Mouse (Mus musculus): ENCODE results near the gene Tbx21. TPM values are rescaled to one million over a fixed set of nuclear protein-coding genes. Genes with fewer than 3 reads are reported as not detected.

The Tbx21 gene
- polyA plus RNA-seq, 2 experiments, result 0.11 TPM; not detected in 1

DNA sequence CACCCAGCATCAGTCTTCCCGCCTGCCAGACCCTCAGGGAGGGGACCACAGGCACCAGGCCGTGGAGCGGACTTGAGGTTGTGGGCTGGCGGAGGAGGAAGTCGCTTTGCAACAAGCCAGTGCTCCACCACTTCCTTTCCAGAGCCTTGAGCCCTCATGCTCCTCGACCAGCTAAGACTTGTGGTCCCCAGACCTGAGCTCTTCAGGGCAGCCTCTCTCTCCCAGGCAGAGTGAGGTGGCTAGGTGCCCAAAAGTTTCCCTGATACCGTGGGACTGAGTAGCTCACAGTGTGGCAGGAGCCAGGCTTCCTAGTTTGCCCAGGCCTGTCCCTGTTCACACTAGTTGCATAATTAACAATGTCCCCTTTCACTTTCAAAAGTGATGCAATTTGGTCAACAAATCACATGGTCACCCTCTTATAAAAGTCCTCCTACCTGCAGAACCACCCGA lies 27.1 kb upstream of the Tbx21 start:
- Histone ChIP-seq H3K27me3 (ENCODE audit: control insufficient read depth, insufficient read depth, low read length) (peaks cover 19% of the 10 kb centered on the region), H3K9me3 (ENCODE audit: control insufficient read depth, low read length) (no peaks in the 10 kb centered on the region), H3K27ac (replicated peaks; ENCODE audit: low read depth, low read length) (no peak overlapping the region), H3K36me3 (ENCODE audit: control insufficient read depth, insufficient read depth, low read length) (peaks cover 80% of the 10 kb centered on the region), H3K4me3 (replicated peaks; ENCODE audit: low read length) (no peak overlapping the region), H3K4me1 (ENCODE audit: control insufficient read depth, insufficient read depth, low read length) (0 out of 2 replicates have a peak, but pooled peaks cover 4% of the 10 kb centered on the region), H3K9ac (ENCODE audit: low read depth, low read length, severe bottlenecking) (no peak overlapping the region), H3K4me2 (replicated peaks; ENCODE audit: low read depth, low read length, severe bottlenecking) (no peak overlapping the region)
- no peak for DNase-seq (ENCODE audit: low spot score)
- no peak for TF ChIP-seq POLR2A (IDR thresholded peaks at IDR 0.05; ENCODE audit: borderline replicate concordance, extremely low read depth, insufficient read depth, insufficient read length)
- WGBS, result 62% methylated on average over 8 of the region's 8 CpGs
- no peak for ATAC-seq (ENCODE audit: low FRiP score, low read depth)

DNA sequence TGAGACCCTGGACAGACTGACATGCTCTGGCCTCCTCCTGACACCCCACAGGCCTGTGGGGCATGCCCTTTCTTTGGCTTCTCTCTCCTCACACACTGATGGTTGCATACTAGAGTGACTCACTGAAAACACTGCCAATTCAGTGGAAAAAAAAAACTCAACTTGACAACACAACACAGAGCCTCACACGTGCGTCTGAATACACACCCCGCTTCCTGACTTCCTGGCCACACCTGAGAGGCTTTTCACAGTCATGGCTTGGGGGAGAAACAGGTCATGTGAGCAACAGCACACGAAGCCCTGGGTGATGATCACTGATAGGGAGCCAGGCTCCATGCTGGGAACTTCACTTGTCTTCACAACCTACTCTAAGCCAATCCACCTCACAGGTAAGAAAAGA lies 25.7 kb upstream of the Tbx21 start:
- DNase-seq (ENCODE audit: low spot score) (no peak), ATAC-seq (ENCODE audit: low FRiP score, low read depth) (no peak)
- Histone ChIP-seq H3K9me3 (ENCODE audit: control insufficient read depth, low read length) (no peaks in the 10 kb centered on the region), H3K9ac (ENCODE audit: low read depth, low read length, severe bottlenecking) (no peak overlapping the region), H3K36me3 (ENCODE audit: control insufficient read depth, insufficient read depth, low read length) (peaks cover 82% of the 10 kb centered on the region), H3K27ac (replicated peaks; ENCODE audit: low read depth, low read length) (no peak overlapping the region), H3K4me2 (replicated peaks; ENCODE audit: low read depth, low read length, severe bottlenecking) (no peak overlapping the region), H3K4me3 (replicated peaks; ENCODE audit: low read length) (no peak overlapping the region), H3K4me1 (ENCODE audit: control insufficient read depth, insufficient read depth, low read length) (0 out of 2 replicates have a peak, but pooled peaks cover 4% of the 10 kb centered on the region), H3K27me3 (ENCODE audit: control insufficient read depth, insufficient read depth, low read length) (peaks cover 19% of the 10 kb centered on the region)
- no peak for TF ChIP-seq POLR2A (IDR thresholded peaks at IDR 0.05; ENCODE audit: borderline replicate concordance, extremely low read depth, insufficient read depth, insufficient read length)
- WGBS, result 72% methylated on average over 4 of the region's 4 CpGs

DNA sequence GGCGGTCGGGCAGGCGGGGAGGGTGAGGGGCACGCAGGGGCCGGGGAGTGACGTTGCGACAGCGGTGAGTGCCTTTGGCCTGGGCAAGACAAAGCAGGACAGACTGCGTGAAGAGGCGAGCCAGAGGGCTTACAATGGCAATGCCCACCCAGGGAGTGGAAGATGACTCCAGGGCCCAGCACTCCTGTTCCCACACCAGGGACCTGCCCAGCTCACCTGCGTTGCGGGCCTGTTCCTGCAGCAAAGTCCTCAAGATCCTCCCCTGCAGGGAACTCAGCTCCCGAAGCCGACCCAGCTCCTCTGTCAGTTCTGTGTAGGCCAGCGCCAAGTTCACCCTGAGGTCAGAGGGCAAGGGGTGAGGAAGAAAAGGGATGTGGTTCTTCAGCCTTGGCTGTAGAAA lies 24.1 kb upstream of the Tbx21 start:
- ATAC-seq (ENCODE audit: low FRiP score, low read depth), result no peak
- peak overlapping the region; percentile 47 for H3K4me2 ChIP-seq (replicated peaks; ENCODE audit: low read depth, low read length, severe bottlenecking)
- WGBS, result 17% methylated on average over 15 of the region's 15 CpGs
- no peak overlapping the region for H3K9ac ChIP-seq (ENCODE audit: low read depth, low read length, severe bottlenecking)
- DNase-seq (ENCODE audit: low spot score), result no peak
- H3K4me3 ChIP-seq (replicated peaks; ENCODE audit: low read length), result peak overlapping the region; percentile 27
- H3K27me3 ChIP-seq (ENCODE audit: control insufficient read depth, insufficient read depth, low read length), result peaks cover 19% of the 10 kb centered on the region
- TF ChIP-seq POLR2A (IDR thresholded peaks at IDR 0.05; ENCODE audit: borderline replicate concordance, extremely low read depth, insufficient read depth, insufficient read length), result no peak
- no peak overlapping the region for H3K27ac ChIP-seq (replicated peaks; ENCODE audit: low read depth, low read length)
- H3K9me3 ChIP-seq (ENCODE audit: control insufficient read depth, low read length), result no peaks in the 10 kb centered on the region
- H3K4me1 ChIP-seq (ENCODE audit: control insufficient read depth, insufficient read depth, low read length), result 0 out of 2 replicates have a peak, but pooled peaks cover 4% of the 10 kb centered on the region
- peaks cover 67% of the 10 kb centered on the region for H3K36me3 ChIP-seq (ENCODE audit: control insufficient read depth, insufficient read depth, low read length)

DNA sequence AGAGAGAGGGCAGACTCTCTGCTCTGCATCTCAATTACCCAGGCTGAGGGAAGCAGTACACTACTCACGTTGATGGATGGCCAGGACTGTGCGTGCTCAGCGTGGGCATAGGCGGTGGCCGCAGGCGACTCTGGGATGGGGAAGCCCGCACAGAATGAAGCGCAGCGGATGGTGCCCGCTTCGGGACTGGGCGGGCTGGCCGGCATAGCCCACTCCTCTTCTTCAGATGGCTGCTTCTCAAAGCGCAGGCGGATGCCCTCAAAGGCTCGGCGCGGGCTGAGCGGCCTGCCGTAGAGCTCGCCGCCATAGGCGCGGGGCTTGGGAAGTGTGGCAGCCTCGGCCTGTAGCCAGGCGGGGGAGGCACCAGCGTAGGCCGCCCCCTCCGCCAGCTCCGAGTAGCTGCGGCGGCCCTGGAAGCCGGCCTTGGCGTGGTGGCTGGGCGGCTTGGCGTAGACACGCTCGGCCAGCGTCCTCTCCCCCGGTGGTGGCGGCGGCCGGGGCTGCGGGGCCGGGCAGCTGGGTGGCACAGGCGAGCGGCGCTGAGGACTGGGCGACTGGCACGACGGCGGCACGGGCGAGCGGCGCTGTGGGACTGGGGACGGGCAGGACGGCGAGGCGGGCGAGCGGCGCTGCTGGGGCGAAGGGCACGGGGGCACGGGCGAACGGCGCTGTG lies 23.6 kb upstream of the Tbx21 start:
- DNase-seq (ENCODE audit: low spot score) (no peak), ATAC-seq (ENCODE audit: low FRiP score, low read depth) (no peak)
- 17% methylated on average over 35 of the region's 69 CpGs for WGBS
- Histone ChIP-seq H3K9ac (ENCODE audit: low read depth, low read length, severe bottlenecking) (no peak overlapping the region; the same call in 1 of the 2 replicates), H3K4me1 (ENCODE audit: control insufficient read depth, insufficient read depth, low read length) (0 out of 2 replicates have a peak, but pooled peaks cover 4% of the 10 kb centered on the region), H3K4me2 (replicated peaks; ENCODE audit: low read depth, low read length, severe bottlenecking) (peak overlapping the region; percentile 47), H3K27me3 (ENCODE audit: control insufficient read depth, insufficient read depth, low read length) (peaks cover 19% of the 10 kb centered on the region), H3K36me3 (ENCODE audit: control insufficient read depth, insufficient read depth, low read length) (peaks cover 61% of the 10 kb centered on the region), H3K9me3 (ENCODE audit: control insufficient read depth, low read length) (no peaks in the 10 kb centered on the region), H3K4me3 (replicated peaks; ENCODE audit: low read length) (peak overlapping the region; percentile 27), H3K27ac (replicated peaks; ENCODE audit: low read depth, low read length) (no peak overlapping the region)
- TF ChIP-seq POLR2A (IDR thresholded peaks at IDR 0.05; ENCODE audit: borderline replicate concordance, extremely low read depth, insufficient read depth, insufficient read length), result no peak

DNA sequence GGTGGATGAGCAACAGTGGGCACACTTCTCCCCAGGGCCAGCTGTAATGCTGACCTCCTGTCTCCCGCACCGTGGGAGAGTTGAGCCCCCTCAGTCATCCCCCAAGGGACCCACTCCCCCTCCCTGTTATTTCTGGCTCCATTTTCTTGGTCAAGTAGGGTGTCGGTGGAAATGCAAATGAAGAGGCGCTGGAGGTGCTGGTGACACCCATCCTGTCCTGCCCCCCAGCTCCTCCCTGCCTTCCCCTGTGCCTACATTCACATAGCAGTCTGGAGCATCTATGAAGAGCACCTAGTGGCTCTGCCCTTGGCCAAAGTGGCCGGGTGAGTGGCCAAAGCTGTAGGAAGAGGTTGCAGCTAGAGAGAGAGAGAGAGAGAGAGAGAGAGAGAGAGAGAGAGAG lies 18.1 kb upstream of the Tbx21 start:
- no peak for TF ChIP-seq POLR2A (IDR thresholded peaks at IDR 0.05; ENCODE audit: borderline replicate concordance, extremely low read depth, insufficient read depth, insufficient read length)
- H3K27me3 ChIP-seq (ENCODE audit: control insufficient read depth, insufficient read depth, low read length), result no peaks in the 10 kb centered on the region
- 65% methylated on average over 5 of the region's 5 CpGs for WGBS
- no peak overlapping the region for H3K27ac ChIP-seq (replicated peaks; ENCODE audit: low read depth, low read length)
- peaks cover 21% of the 10 kb centered on the region for H3K36me3 ChIP-seq (ENCODE audit: control insufficient read depth, insufficient read depth, low read length)
- no peak overlapping the region for H3K4me2 ChIP-seq (replicated peaks; ENCODE audit: low read depth, low read length, severe bottlenecking)
- H3K9ac ChIP-seq (ENCODE audit: low read depth, low read length, severe bottlenecking), result no peak overlapping the region
- H3K4me1 ChIP-seq (ENCODE audit: control insufficient read depth, insufficient read depth, low read length), result no peaks in the 10 kb centered on the region
- no peaks in the 10 kb centered on the region for H3K9me3 ChIP-seq (ENCODE audit: control insufficient read depth, low read length)
- no peak overlapping the region for H3K4me3 ChIP-seq (replicated peaks; ENCODE audit: low read length)
- ATAC-seq (ENCODE audit: low FRiP score, low read depth) (no peak), DNase-seq (ENCODE audit: low spot score) (no peak)

Measured in limb, embryonic 14.5 days (tissue).